Mouse (Mus musculus) layer of hippocampus, postnatal 14 days (tissue): Measurements from ENCODE around the gene Bank1. TPM values are rescaled to one million over a fixed set of nuclear protein-coding genes. Genes with fewer than 3 reads are reported as not detected.
A peak's percentile ranks its signal among the peaks of the same experiment; 100 is the strongest.

Experiments
- DNase-seq, 2 experiments: peaks; one replicate each; pipeline ENCODE4 v3.0.0; 2021 to 2022; ENCODE audit warnings: low spot score in 2 of 2, mixed read lengths in 1 of 2
- total RNA-seq, 2 experiments: library from RNA; stranded (reverse); gene quantifications; 2 replicates each; pipeline ENCODE4 v1.2.3; 2021

Bank1 gene
- total RNA-seq, 2 experiments from 2014 or later: 1.1 to 1.5 TPM

DNA sequence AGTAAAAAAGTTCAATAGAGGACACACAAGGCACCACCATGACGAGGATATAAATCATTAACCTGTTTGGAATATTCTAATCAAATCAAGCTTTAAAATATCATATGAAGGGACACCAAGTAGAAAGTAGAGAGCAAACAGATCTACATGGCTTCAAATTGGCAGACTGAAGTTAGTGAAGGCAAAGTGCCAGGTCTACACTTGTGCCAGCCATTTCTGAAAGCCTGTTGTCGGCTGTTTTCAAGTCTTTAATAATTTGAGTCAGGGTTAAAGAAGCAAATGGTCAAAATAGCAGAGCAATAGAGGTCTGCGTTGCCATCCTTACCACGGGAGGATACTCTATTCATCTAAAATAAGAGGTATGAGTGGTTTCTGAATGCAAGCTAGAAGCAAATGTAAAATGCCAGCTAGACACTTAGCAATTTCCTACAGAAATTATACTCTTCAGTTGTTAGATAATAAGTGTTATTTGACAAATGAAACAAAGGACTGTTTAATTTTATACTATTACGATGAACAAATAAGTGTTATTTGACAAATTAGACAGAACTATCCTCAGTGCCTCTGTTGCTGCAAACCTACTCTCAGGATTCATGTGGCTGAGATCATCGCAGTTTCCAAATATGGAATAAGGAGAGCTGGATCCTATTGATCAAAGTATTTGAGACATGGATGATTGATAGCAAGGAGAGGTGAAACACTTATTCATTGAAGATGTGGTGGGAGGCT, 216.3 kb downstream of the Bank1 start:
- DNase-seq: peak in 1 of 2 experiments; percentile 41

DNA sequence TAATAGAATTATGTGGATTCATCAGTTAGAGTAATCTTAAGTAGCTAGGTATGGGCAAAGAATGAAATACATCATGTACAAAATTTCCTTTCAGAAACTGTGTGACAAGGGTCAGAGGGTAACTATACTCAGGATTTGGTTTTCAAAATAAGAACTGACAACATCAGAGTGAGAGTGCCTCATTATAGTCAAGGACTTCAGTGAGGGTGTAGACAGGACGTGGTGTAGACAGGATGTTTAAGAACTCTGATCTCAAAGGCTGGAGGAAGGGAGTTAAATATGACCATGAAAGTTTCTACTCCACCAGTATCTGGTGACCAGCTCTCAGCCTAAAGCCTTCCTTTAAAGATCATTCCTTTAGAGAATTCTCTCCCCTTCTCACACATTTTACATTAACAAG, 219.4 kb downstream of the Bank1 start:
- DNase-seq: no peak

- no peak for DNase-seq
Measured at GRCm38 (mm10) chr3:136103339-136103738, 222.5 kb downstream of the Bank1 start.

GRCm38 (mm10) chr3:136100973-136101500, 224.8 kb downstream of the Bank1 start:
- DNase-seq: no peak

- no peak for DNase-seq
Measured at GRCm38 (mm10) chr3:136100292-136100691, 225.6 kb downstream of the Bank1 start.

DNA sequence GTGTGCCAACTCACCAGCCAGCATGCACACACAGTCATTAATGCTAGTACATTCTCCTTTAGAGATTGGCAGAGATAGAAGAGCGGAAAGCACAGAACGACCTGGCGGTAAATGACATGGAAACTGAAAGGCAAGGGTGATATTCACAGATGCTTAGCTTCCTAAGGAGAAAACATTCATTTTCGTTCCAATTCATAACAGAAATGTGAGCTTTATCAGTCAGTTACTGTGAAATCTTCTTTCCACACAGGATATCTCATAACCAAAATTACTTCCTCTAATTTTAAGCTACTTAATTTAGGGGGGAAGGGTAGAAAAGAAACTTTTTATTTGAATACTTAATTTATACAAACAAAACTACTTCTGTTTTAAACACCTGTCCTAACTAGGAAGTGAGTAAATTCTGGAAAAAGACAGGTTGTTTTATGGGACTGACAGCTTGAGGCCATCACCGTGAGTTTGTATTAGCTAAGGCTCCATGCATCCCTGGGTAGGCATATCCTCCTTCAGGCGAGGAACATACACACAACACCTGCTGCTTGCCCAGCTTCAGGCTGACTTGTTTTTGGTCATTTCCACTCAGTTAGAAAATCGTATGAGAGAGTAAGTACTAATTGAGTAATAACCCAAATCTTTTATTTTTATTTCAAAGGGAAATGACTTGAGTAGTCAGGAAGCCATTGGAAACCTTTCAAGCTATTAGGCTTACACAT, 238.8 kb downstream of the Bank1 start:
- DNase-seq: no peak

- DNase-seq: no peak
Measured at GRCm38 (mm10) chr3:136086431-136086830, 239.4 kb downstream of the Bank1 start.

- no peak for DNase-seq
Measured at GRCm38 (mm10) chr3:136085077-136085476, 240.8 kb downstream of the Bank1 start.

DNA sequence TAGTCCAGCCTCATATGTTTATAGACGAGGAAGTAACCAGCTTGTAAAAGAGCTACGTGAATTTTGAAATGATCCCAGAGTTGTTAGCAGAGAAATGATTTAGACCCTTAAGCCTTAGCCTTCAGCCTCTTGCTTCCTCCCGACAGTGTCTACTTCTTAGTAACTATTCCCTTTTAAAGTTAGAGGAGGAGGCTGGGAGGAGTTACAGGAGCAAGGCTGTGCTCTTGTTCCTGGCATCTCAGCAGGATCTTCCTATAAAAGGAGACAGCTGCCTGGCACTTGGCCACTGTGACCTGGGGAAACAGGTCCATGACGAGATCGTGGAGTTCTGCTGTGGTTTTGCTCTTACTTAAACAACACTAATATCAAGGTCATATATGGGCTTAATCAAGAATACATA, 241.8 kb downstream of the Bank1 start:
- DNase-seq: no peak

- DNase-seq: no peak
Measured at GRCm38 (mm10) chr3:136081264-136081663, 244.6 kb downstream of the Bank1 start.

GRCm38 (mm10) chr3:136078535-136078934, 247.3 kb downstream of the Bank1 start:
- no peak for DNase-seq

GRCm38 (mm10) chr3:136070394-136070793, 255.5 kb downstream of the Bank1 start:
- DNase-seq: no peak

DNA sequence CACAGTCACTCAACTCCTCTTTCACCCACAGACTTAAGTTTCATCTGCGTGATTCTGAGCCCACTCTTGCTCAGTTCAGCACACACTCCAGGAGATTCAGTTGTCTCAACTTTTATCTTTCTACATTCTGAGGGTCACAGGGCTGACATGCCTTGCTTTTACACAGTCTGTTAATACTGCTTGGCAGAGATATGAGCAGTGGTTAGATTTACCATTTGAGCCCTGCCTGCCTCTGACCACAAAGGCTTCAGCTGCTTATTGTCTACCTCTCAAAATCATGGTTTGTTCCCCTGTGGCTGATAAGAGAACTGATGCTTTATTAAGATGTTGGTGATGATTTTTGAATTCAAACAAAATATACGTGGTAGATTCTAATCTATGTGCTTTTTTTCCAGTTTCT, 264.0 kb downstream of the Bank1 start:
- no peak for DNase-seq

DNA sequence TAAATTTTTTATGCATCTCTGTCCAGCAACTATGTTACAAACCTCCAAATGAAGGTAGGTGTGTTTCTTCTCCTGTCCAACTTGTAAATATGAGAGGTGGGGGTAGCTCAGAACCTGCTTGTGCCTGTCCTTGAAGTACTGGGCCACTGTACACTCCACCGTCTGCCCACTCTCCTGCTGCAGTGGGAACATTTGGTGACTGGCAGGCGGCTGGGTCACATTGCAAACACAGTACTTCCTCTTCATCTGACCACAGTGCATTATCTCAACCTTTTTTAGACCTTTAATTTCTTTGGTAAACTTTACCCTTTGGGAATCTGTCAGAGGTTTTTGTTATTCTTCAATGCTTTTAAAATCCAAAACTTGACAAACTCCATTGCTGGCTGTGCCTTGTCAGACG, 275.2 kb downstream of the Bank1 start:
- no peak for DNase-seq

DNA sequence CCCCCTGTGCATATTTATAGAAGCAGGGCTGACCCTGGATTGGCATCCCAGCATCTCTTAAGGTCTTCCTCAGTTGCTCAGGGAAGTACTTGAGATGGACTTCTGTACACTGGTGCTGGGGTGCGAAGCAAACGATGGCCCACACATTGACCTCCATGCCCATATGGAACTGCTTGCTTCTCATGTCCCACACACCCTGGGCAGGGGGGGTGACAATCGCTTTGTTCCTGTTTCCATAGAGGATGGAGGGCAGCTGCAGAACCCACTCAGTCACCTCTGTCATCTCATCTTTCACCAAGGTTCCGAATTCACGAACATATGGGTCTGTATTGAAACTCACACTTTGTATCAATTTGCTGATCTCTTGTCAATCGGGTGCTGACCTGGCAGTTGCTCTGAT, 275.7 kb downstream of the Bank1 start:
- DNase-seq: no peak

- DNase-seq: no peak
Measured at GRCm38 (mm10) chr3:136048026-136048425, 277.8 kb downstream of the Bank1 start.

- no peak for DNase-seq
Measured at GRCm38 (mm10) chr3:136045381-136045780, 280.5 kb downstream of the Bank1 start.

GRCm38 (mm10) chr3:136040041-136040440, 285.8 kb downstream of the Bank1 start:
- DNase-seq: no peak

DNA sequence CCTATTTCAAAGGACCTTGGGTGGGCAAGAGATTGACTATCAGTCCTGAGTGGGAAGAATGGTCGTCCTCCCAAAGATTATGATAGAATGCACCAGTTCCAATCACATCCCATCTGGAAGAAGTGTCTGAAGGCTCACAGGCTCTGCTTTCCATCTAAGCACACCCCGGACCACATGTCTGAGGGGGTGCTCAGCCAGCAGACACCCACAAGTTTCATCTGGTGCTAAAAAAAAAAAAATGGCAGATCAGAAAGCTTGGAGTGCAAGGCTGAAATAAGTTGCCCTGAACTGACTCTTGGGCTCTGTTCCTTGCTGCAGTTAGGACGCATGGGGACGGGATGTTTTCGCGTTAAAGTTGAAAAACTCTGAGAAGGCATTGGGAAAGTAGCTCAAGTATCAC, 286.4 kb downstream of the Bank1 start:
- peak; percentile 19 to 44 for DNase-seq

DNA sequence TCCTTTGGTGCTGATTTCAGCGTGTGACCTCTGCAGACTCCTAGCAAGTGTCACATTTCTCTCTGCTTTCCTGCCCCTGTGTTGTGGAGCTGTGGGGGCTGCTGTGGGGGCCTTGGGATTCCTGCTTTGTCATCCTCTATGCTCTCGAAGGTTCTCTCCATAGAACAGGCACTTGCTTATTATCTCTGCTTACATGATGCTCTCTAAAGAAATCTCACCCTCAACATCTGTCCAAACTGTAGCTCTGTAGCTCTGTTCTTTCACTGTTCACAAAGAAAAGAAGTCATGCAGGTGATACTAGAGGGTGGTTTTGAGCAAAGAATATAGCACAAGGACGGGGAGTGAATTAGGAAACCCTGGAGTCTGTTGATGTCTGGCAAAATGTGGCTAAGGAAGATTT, 288.6 kb downstream of the Bank1 start:
- DNase-seq: no peak

DNA sequence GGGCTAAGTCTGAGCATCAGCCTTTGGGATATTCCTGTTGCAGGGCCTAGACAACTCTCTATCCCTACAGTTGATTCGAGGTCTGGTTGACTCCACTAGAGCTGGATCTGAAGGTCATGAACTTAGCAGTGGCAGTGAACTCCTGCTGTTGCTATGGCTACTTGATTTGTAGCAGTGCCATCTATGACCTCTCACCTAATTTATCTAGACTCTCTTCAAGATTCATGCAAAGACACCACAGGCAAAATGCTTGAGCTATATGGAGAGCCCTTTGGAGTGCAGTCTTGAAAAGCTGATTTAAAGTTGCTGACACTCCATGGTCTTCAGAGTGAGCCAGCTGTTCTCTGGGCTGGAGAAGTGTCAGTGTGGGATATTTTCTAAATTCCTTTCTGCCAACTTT, 290.1 kb downstream of the Bank1 start:
- no peak for DNase-seq

DNA sequence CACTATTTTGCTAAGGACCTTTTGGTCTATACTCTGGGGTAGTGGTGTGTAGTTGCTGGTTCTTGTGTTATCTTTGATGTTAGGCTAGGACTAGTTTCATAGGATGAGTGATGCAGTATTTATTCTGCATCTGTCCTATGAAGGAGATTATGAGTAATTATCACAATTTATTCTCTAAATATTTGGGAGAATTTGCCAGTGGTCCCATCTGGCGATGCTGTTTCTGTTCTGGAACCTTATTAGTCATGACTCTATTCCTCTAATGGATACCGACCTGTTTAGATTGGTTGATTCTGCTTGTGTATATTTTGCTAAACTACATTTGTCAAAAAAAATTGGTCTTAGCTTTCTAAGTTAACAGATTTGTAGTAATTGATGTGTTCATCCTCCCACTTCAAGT, 301.0 kb downstream of the Bank1 start:
- peak in 1 of 2 experiments; percentile 26 for DNase-seq

GRCm38 (mm10) chr3:136017517-136017916, 308.3 kb downstream of the Bank1 start:
- DNase-seq: no peak
